Mouse (Mus musculus) liver, embryonic 14.5 days (tissue): ENCODE data around the gene Gm7358. TPM values are rescaled to one million over a fixed set of nuclear protein-coding genes. Genes with fewer than 3 reads are reported as not detected.
"Not testable (repeated sequence)": the region's sequence is repeated elsewhere in the genome, so short reads cannot be mapped to it uniquely, and the experiment has no call there.

ENCODE experiments used
- ATAC-seq: fragments of 200-750 bp; cut with Nextera tagmentation; 2 replicates; pipeline ENCODE4 v1.8.0; 2017; ENCODE audit warnings: moderate number of reproducible peaks, mild to moderate bottlenecking, moderate library complexity; ENCODE audit not compliant: insufficient read depth
- DNase-seq, 3 experiments: peaks; one replicate each; pipeline ENCODE4 v3.0.0-alpha.2; 2012 to 2013; ENCODE audit warnings: low read depth in 3 of 3, low spot score in 3 of 3
- H3K27ac ChIP-seq: fragments of 300-500 bp; sonication (generic); 2 replicates; pipeline ENCODE4 v1.5.1; 2014; ENCODE audit warnings: moderate library complexity, mild to moderate bottlenecking, control low read depth, inconsistent platforms
- H3K27me3 ChIP-seq: fragments of 300-500 bp; sonication (generic); 2 replicates; pipeline ENCODE4 v1.6.1; 2014; ENCODE audit warnings: mild to moderate bottlenecking, low read length, moderate library complexity; ENCODE audit not compliant: control insufficient read depth, insufficient read depth
- H3K36me3 ChIP-seq: fragments of 300-500 bp; sonication (generic); replicated peaks from 2 replicates; pipeline ENCODE4 v1.6.1; 2014; ENCODE audit warnings: low read depth; ENCODE audit not compliant: control insufficient read depth, insufficient read depth
- H3K4me1 ChIP-seq, 2 experiments: fragments of 200-500 bp in 1 of 2; fragments of 300-500 bp in 1 of 2; sonication (generic) in 1 of 2; replicated peaks; 2 replicates each; pipeline ENCODE4 v1.6.1; 2012 to 2014; ENCODE audit warnings: antibody characterized with exemption in 1 of 2, inconsistent platforms in 1 of 2, low read length in 1 of 2; ENCODE audit not compliant: control insufficient read depth in 2 of 2, insufficient read depth in 2 of 2
- H3K4me2 ChIP-seq: fragments of 300-500 bp; sonication (generic); 2 replicates; pipeline ENCODE4 v1.6.1; 2014; ENCODE audit warnings: low read depth, mild to moderate bottlenecking, control low read depth, moderate library complexity
- H3K4me3 ChIP-seq, 2 experiments: fragments of 200-500 bp in 1 of 2; fragments of 300-500 bp in 1 of 2; sonication (generic) in 1 of 2; 2 replicates each; pipeline ENCODE4 v1.5.1; 2012 to 2014; ENCODE audit warnings: low read depth in 2 of 2, low read length in 2 of 2, mild to moderate bottlenecking in 2 of 2, control low read depth in 1 of 2, inconsistent platforms in 1 of 2, moderate library complexity in 1 of 2; ENCODE audit not compliant: insufficient read depth in 1 of 2
- H3K9ac ChIP-seq: fragments of 300-500 bp; sonication (generic); replicated peaks from 2 replicates; pipeline ENCODE4 v1.6.1; 2014; ENCODE audit warnings: mild to moderate bottlenecking, control low read depth, moderate library complexity
- H3K9me3 ChIP-seq: fragments of 300-500 bp; sonication (generic); 2 replicates; pipeline ENCODE4 v1.6.1; 2016; ENCODE audit warnings: low read length, mixed read lengths; ENCODE audit not compliant: control insufficient read depth
- WGBS: fragments of 180-500 bp; shearing (Covaris S2); extraction: QIAGEN DNeasy Blood & Tissue Kit; methylation state at CpG from one replicate; pipeline ENCODE4 v1.1.7; 2014; ENCODE audit not compliant: insufficient replicate concordance; 5-methylcytosine and 5-hydroxymethylcytosine counted together
- polyA plus RNA-seq, 2 experiments: library from polyadenylated mRNA; depleted of rRNA in 1 of 2; stranded (reverse) in 1 of 2; unstranded in 1 of 2; fragments of >200 nt; fragmentation: Nextera tagmentation in 1 of 2; extraction: Ambion mirVana in 1 of 2; gene quantifications; 2 replicates each; pipeline versions ENCODE4 v1.2.1 to v1.2.3; 2012 to 2014

The Gm7358 gene
- polyA plus RNA-seq, 2 experiments, result not detected

- not testable (repeated sequence) for H3K9ac ChIP-seq, H3K27ac ChIP-seq, H3K9me3 ChIP-seq, H3K4me3 ChIP-seq, DNase-seq, H3K27me3 ChIP-seq, H3K4me1 ChIP-seq, ATAC-seq, H3K36me3 ChIP-seq, H3K4me2 ChIP-seq
- 72% methylated on average over 2 of the region's 4 CpGs for WGBS
Measured at GRCm38 (mm10) chr17:14036113-14036512, 23.2 kb downstream of the Gm7358 start.

Other genes starting within 250 kb of the Gm7358 start
- not detected in 2 replicates for gene Gm7168, start 111.2 kb downstream of the Gm7358 start, polyA plus RNA-seq (2012; rRNA removed)
- gene Gm7168, start 111.2 kb downstream of the Gm7358 start, polyA plus RNA-seq (2014; fragmentation: Nextera tagmentation; extraction: Ambion mirVana), result not detected in 2 replicates
- gene Gm7356, start 55.8 kb downstream of the Gm7358 start, polyA plus RNA-seq (2012; rRNA removed), result not detected in 2 replicates
- gene Gm7356, start 55.8 kb downstream of the Gm7358 start, polyA plus RNA-seq (2014; fragmentation: Nextera tagmentation; extraction: Ambion mirVana), result not detected in 2 replicates
- 0.84 and 0.98 TPM in 2 replicates for gene Dact2, start 144.8 kb upstream of the Gm7358 start, polyA plus RNA-seq (2012; rRNA removed)
- gene Dact2, start 144.8 kb upstream of the Gm7358 start, polyA plus RNA-seq (2014; fragmentation: Nextera tagmentation; extraction: Ambion mirVana), result 0.47 and 0.90 TPM in 2 replicates
- gene Smoc2, start 220.0 kb upstream of the Gm7358 start, polyA plus RNA-seq (2012; rRNA removed), result 1.9 and 2.4 TPM in 2 replicates
- gene Smoc2, start 220.0 kb upstream of the Gm7358 start, polyA plus RNA-seq (2014; fragmentation: Nextera tagmentation; extraction: Ambion mirVana), result 2.6 and 3.8 TPM in 2 replicates